Mouse (Mus musculus) heart, embryonic 13.5 days (tissue): ENCODE results near the gene Crkl. TPM values are rescaled to one million over a fixed set of nuclear protein-coding genes. Genes with fewer than 3 reads are reported as not detected.

Experiments used
- ATAC-seq: fragments of 200-750 bp; cut with Nextera tagmentation; 2 replicates; pipeline ENCODE4 v1.8.0; 2017; ENCODE audit warnings: moderate TSS enrichment; ENCODE audit not compliant: insufficient number of reproducible peaks, low FRiP score, low TSS enrichment; ENCODE audit errors: extremely low read depth
- H3K27ac ChIP-seq: fragments of 300-500 bp; sonication (generic); replicated peaks from 2 replicates; pipeline ENCODE4 v1.5.1; 2015; ENCODE audit warnings: moderate library complexity, mild to moderate bottlenecking, inconsistent platforms
- H3K27me3 ChIP-seq: fragments of 300-500 bp; sonication (generic); replicated peaks from 2 replicates; pipeline ENCODE4 v1.6.1; 2015; ENCODE audit warnings: mild to moderate bottlenecking, inconsistent platforms
- H3K36me3 ChIP-seq: fragments of 300-500 bp; sonication (generic); 2 replicates; pipeline ENCODE4 v1.6.1; 2015; ENCODE audit warnings: mild to moderate bottlenecking, inconsistent platforms
- H3K4me1 ChIP-seq: fragments of 300-500 bp; sonication (generic); 2 replicates; pipeline ENCODE4 v1.6.1; 2015; ENCODE audit warnings: inconsistent platforms
- H3K4me2 ChIP-seq: fragments of 300-500 bp; sonication (generic); 2 replicates; pipeline ENCODE4 v1.6.1; 2015; ENCODE audit warnings: inconsistent platforms, mild to moderate bottlenecking, moderate library complexity
- H3K4me3 ChIP-seq: fragments of 300-500 bp; sonication (generic); 2 replicates; pipeline ENCODE4 v1.5.1; 2015; ENCODE audit warnings: moderate library complexity, mild to moderate bottlenecking, inconsistent platforms
- H3K9ac ChIP-seq: fragments of 300-500 bp; sonication (generic); 2 replicates; pipeline ENCODE4 v1.6.1; 2015; ENCODE audit warnings: inconsistent platforms, mild to moderate bottlenecking, moderate library complexity
- H3K9me3 ChIP-seq: fragments of 300-500 bp; sonication (generic); 2 replicates; pipeline ENCODE4 v1.6.1; 2016; ENCODE audit warnings: inconsistent platforms
- WGBS: fragments of 180-500 bp; shearing (Covaris S2); methylation state at CpG from one replicate; pipeline ENCODE4 v1.1.7; 2015; ENCODE audit warnings: mixed read lengths; 5-methylcytosine and 5-hydroxymethylcytosine counted together
- polyA plus RNA-seq: library from polyadenylated mRNA; unstranded; fragments of >200 nt; fragmentation: Nextera tagmentation; extraction: Ambion mirVana; gene quantifications from 2 replicates; pipeline ENCODE4 v1.2.1, GENCODE M21; 2015

The Crkl gene
- polyA plus RNA-seq, 1 experiment from 2014 or later, result 42.8 TPM

DNA sequence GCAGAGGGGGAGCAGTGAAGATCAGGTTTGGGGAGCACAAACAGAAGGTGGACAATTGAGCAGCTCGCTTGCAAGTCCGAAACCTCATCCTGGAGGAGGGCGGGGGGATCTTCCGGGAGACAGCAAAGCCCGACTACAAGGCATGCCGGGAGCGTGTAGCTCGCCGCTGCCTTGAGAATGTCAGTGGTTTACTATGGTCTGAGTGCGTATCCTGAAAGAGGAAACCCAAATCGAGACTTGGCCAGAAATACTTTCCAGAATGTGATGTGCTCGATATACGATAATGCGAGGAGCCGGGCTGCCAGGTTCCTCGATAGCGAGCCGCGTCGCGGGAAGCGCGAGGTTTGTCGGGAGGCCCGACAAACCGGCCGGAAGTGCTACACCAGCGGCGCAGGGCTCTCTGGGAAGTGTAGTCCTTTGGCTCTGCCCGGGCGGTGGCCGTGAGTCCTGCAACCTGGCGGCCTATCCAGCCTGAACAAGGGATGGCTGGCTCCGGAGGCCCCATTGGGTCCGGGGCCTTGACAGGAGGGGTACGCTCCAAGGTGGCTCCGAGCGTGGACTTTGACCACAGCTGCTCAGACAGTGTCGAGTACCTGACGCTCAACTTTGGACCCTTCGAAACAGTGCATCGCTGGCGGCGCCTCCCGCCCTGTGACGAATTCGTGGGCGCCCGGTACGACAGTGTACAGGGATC is 56.9 kb downstream of the Crkl start, which contains the start of gene Lztr1:
Lztr1 (plus strand) TSS at position 143 of the 694 bp plus-strand sequence.
- peaks cover 31% of the 10 kb centered on the region for H3K27me3 ChIP-seq

DNA sequence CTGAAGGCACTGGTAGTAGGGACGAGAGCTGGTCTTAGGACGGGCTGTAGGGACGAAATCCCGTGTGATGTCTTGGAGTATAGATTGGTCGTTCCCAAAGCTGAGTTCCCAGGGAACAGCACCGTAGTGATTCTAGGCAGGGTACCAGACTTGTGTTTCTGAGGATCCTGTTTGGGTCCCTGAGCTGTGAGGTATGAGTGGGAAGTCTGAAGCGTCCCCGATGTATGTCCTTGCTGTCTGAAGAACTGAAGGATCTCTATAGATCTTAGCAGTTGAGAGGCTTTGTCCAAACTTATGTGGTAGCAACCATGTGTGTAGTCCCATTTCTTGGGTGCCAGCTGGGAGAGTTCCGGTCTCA is 57.4 kb downstream of the Crkl start:
- H3K27me3 ChIP-seq, result peaks cover 26% of the 10 kb centered on the region
- peaks cover 17% of the 10 kb centered on the region for H3K4me1 ChIP-seq
- H3K27ac ChIP-seq, result peak overlapping the region; percentile 95; the same call in 1 of the 2 replicates
- ATAC-seq, result no peak
- peak overlapping the region; percentile 84 for H3K4me2 ChIP-seq
- H3K36me3 ChIP-seq, result peaks cover 35% of the 10 kb centered on the region
- WGBS, result 8% methylated on average over 9 of the region's 9 CpGs
- no peaks in the 10 kb centered on the region for H3K9me3 ChIP-seq
- H3K4me3 ChIP-seq, result peak overlapping the region; percentile 76
- H3K9ac ChIP-seq, result peak overlapping the region; percentile 90

More for the DNA sequence above, 56.9 kb downstream of the Crkl start, which contains the start of gene Lztr1:
- Histone ChIP-seq H3K4me2 (peak within 1 kb of the TSS; percentile 84), H3K9ac (peak within 1 kb of the TSS; percentile 90), H3K36me3 (peaks cover 30% of the 10 kb centered on the region), H3K4me1 (peaks cover 17% of the 10 kb centered on the region), H3K4me3 (peak within 1 kb of the TSS; percentile 76), H3K27ac (peak within 1 kb of the TSS; percentile 95), H3K9me3 (no peaks in the 10 kb centered on the region)
- under 1% methylated on average over 50 of the region's 50 CpGs for WGBS
- ATAC-seq, result peak; percentile 91

DNA sequence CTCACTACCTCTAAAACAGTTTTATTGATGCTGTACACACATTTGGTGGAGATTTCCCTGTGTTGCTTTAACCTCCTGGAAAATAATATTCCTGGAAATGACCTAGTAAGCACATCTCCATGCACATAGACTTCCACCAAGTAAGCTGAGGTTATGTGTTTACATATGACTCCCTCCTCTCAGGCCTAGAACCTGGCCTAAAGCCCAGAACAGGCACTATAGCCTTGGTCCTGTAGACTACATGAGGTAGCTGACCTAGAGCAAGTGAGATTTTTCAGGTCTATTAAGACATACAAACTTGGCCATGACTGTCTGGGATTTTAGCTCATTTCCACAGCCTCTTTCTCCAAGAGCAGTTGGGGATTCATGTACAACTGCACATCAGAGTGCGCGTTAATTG is 58.4 kb downstream of the Crkl start:
- Histone ChIP-seq H3K36me3 (peaks cover 44% of the 10 kb centered on the region), H3K4me3 (peak overlapping the region; percentile 76), H3K27me3 (peaks cover 17% of the 10 kb centered on the region), H3K27ac (no peak overlapping the region), H3K4me2 (peak overlapping the region; percentile 84), H3K4me1 (peaks cover 17% of the 10 kb centered on the region), H3K9me3 (no peaks in the 10 kb centered on the region), H3K9ac (peak overlapping the region; percentile 90)
- 93% methylated on average over 2 of the region's 2 CpGs for WGBS
- no peak for ATAC-seq

GRCm38 (mm10) chr16:17510686-17511085 is 58.9 kb downstream of the Crkl start:
- no peak for ATAC-seq
- 59% methylated on average over 2 of the region's 2 CpGs for WGBS
- Histone ChIP-seq H3K4me2 (peak overlapping the region; percentile 84; the same call in 1 of the 2 replicates), H3K27me3 (peaks cover 12% of the 10 kb centered on the region; the same call in 1 of the 2 replicates), H3K4me3 (no peak overlapping the region), H3K9ac (peak overlapping the region; percentile 45), H3K36me3 (peaks cover 49% of the 10 kb centered on the region), H3K27ac (no peak overlapping the region), H3K4me1 (peaks cover 17% of the 10 kb centered on the region), H3K9me3 (no peaks in the 10 kb centered on the region)

DNA sequence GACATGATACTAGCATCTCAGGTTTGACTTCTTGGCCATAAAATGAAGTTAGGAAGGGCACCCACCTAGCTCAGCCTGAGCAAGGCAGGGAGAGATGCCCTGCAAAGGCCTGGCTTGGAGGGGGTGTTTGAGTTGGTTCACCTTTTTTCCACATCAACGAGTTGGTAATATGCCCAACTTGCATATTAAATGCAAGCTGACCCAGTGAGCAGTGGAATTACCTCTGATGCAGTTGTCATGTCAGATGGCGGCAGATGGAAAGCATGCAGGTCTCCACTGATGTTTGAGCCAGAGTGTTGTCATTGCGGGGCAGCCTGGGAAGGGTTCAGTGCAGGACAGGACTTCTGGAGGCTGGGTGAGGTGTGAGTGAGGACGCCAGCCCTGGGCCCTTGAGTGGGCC is 59.6 kb downstream of the Crkl start:
- Histone ChIP-seq H3K4me3 (no peak overlapping the region), H3K36me3 (peaks cover 56% of the 10 kb centered on the region), H3K4me2 (no peak overlapping the region), H3K27me3 (peaks cover 5% of the 10 kb centered on the region; the same call in 1 of the 2 replicates), H3K9me3 (no peaks in the 10 kb centered on the region), H3K4me1 (peaks cover 17% of the 10 kb centered on the region), H3K27ac (no peak overlapping the region), H3K9ac (no peak overlapping the region)
- ATAC-seq, result no peak
- WGBS, result 86% methylated on average over 4 of the region's 4 CpGs

GRCm38 (mm10) chr16:17518910-17519309 is 67.1 kb downstream of the Crkl start:
- Histone ChIP-seq H3K9ac (no peak overlapping the region), H3K9me3 (no peaks in the 10 kb centered on the region), H3K27me3 (no peaks in the 10 kb centered on the region), H3K4me3 (no peak overlapping the region), H3K4me1 (no peaks in the 10 kb centered on the region), H3K27ac (no peak overlapping the region), H3K36me3 (peaks cover 97% of the 10 kb centered on the region), H3K4me2 (no peak overlapping the region)
- WGBS, result 85% methylated on average over 2 of the region's 2 CpGs
- ATAC-seq, result no peak

DNA sequence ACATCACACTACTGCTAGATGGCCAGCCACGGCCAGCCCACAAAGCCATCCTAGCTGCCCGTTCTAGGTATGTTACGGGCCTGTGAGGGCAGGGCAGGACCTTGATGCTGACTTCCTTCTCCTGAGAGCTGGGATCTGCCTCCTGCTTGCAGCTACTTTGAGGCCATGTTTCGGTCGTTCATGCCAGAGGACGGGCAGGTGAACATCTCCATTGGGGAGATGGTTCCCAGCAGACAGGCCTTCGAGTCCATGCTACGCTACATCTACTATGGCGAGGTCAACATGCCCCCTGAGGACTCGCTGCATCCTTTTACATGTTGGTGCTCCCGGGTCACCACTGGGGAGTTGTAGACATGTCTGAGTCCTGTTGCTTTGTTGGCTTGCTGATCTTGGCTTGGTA is 72.4 kb downstream of the Crkl start:
- no peak overlapping the region for H3K9ac ChIP-seq
- ATAC-seq, result no peak
- 91% methylated on average over 11 of the region's 11 CpGs for WGBS
- H3K4me1 ChIP-seq, result no peaks in the 10 kb centered on the region; the same call in 1 of the 2 replicates
- H3K4me2 ChIP-seq, result no peak overlapping the region
- no peak overlapping the region for H3K27ac ChIP-seq
- H3K27me3 ChIP-seq, result no peaks in the 10 kb centered on the region
- peaks cover 97% of the 10 kb centered on the region for H3K36me3 ChIP-seq
- H3K4me3 ChIP-seq, result no peak overlapping the region
- no peaks in the 10 kb centered on the region for H3K9me3 ChIP-seq

GRCm38 (mm10) chr16:17525524-17525923 is 73.7 kb downstream of the Crkl start:
- no peak overlapping the region for H3K9ac ChIP-seq
- peaks cover 10% of the 10 kb centered on the region for H3K4me1 ChIP-seq
- WGBS, result 80% methylated on average over 3 of the region's 3 CpGs
- no peaks in the 10 kb centered on the region for H3K27me3 ChIP-seq
- peaks cover 84% of the 10 kb centered on the region for H3K36me3 ChIP-seq
- H3K4me2 ChIP-seq, result no peak overlapping the region
- no peak overlapping the region for H3K27ac ChIP-seq
- no peak for ATAC-seq
- H3K9me3 ChIP-seq, result no peaks in the 10 kb centered on the region
- H3K4me3 ChIP-seq, result no peak overlapping the region

DNA sequence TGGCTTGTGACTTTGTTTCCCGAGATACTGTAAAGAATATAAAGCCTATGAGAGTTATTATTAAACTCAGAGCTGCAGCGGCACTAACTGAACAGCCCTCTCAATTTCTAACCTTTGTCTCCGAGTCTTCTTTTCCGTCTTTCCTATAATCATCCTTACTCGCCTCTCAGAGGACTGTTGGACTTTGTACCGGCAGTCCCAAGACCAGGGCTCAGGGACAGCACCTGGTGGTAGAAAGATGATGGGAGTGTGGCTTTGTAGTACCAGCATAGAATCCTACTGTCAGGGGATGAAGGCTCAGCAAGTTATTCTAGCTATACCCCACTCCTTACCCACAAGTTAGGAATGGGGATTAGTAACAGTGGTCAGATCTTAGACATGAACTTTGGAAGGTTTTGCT is 74.4 kb downstream of the Crkl start:
- no peak overlapping the region for H3K4me2 ChIP-seq
- 91% methylated on average over 6 of the region's 6 CpGs for WGBS
- no peaks in the 10 kb centered on the region for H3K9me3 ChIP-seq
- H3K4me3 ChIP-seq, result no peak overlapping the region
- peaks cover 10% of the 10 kb centered on the region for H3K4me1 ChIP-seq
- ATAC-seq, result no peak
- no peak overlapping the region for H3K9ac ChIP-seq
- H3K36me3 ChIP-seq, result peaks cover 77% of the 10 kb centered on the region
- no peak overlapping the region for H3K27ac ChIP-seq
- H3K27me3 ChIP-seq, result no peaks in the 10 kb centered on the region

- no peak for ATAC-seq
- Histone ChIP-seq H3K27ac (no peak overlapping the region), H3K4me1 (peaks cover 19% of the 10 kb centered on the region), H3K4me3 (no peak overlapping the region), H3K9me3 (no peaks in the 10 kb centered on the region), H3K4me2 (no peak overlapping the region), H3K9ac (no peak overlapping the region), H3K36me3 (peaks cover 63% of the 10 kb centered on the region), H3K27me3 (no peaks in the 10 kb centered on the region)
Observed at GRCm38 (mm10) chr16:17527606-17528005, 75.8 kb downstream of the Crkl start.

GRCm38 (mm10) chr16:17528276-17528675 is 76.5 kb downstream of the Crkl start:
- ATAC-seq, result no peak

More at GRCm38 (mm10) chr16:17528276-17528675, 76.5 kb downstream of the Crkl start:
- H3K9me3 ChIP-seq, result no peaks in the 10 kb centered on the region
- H3K9ac ChIP-seq, result no peak overlapping the region
- H3K4me2 ChIP-seq, result no peak overlapping the region
- H3K4me1 ChIP-seq, result peaks cover 19% of the 10 kb centered on the region
- H3K36me3 ChIP-seq, result peaks cover 56% of the 10 kb centered on the region
- no peak overlapping the region for H3K4me3 ChIP-seq
- WGBS, result 89% methylated on average over 13 of the region's 13 CpGs
- no peak overlapping the region for H3K27ac ChIP-seq
- no peaks in the 10 kb centered on the region for H3K27me3 ChIP-seq
